Mouse (Mus musculus) bone marrow macrophage, adult 2 months (primary cell): ENCODE data around the gene Foxred2.

Source experiments
- CTCF ChIP-seq: IDR thresholded peaks from 2 replicates; pipeline ENCODE4 v1.5.1; 2012; ENCODE audit warnings: low read depth, mild to moderate bottlenecking, low read length, moderate library complexity
- POLR2A ChIP-seq: IDR thresholded peaks from 2 replicates; pipeline ENCODE4 v1.6.1; 2012; ENCODE audit warnings: mild to moderate bottlenecking, low read depth, low read length, borderline replicate concordance

- TF ChIP-seq CTCF (no peak), POLR2A (no peak)
Observed at GRCm38 (mm10) chr15:77926921-77927320, 29.6 kb downstream of the Foxred2 start.
